Mouse (Mus musculus) NIH3T3 (cell line): ENCODE results near the gene Rwdd4a.

Experiments used
- DNase-seq: peaks from one replicate; pipeline ENCODE4 v3.0.0-alpha.2; 2012; ENCODE audit warnings: low read depth

Gene Rwdd4a

GRCm38 (mm10) chr8:47533344-47534125 lies at the start of gene Rwdd4a, which contains the start of gene Trappc11:
Gene Rwdd4a, plus strand, starts transcription at chr8:47533664.
Gene Trappc11, minus strand, starts transcription at chr8:47533470.
- peak; percentile 97 for DNase-seq

DNA sequence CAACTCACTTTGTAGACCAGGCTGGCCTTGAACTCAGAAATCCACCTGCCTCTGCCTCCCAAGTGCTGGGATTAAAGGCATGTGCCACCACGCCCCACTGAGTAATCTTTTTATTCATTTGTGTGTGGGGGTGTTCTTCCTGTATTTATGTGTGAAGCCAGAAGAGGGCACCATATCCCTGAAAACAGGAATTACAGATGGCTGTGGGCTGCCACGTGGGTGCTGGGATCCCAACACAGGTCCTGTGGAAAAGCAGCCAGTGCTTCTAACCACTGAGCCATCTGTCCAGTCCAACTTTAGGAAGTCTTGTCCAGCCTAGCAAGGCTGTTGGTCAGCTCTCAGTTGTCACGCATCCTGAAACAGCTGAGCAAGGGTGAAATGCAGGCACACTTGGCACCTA lies 46.2 kb upstream of the Rwdd4a start:
- no peak for DNase-seq

GRCm38 (mm10) chr8:47493106-47493505 lies 40.4 kb upstream of the Rwdd4a start:
- DNase-seq: no peak

DNA sequence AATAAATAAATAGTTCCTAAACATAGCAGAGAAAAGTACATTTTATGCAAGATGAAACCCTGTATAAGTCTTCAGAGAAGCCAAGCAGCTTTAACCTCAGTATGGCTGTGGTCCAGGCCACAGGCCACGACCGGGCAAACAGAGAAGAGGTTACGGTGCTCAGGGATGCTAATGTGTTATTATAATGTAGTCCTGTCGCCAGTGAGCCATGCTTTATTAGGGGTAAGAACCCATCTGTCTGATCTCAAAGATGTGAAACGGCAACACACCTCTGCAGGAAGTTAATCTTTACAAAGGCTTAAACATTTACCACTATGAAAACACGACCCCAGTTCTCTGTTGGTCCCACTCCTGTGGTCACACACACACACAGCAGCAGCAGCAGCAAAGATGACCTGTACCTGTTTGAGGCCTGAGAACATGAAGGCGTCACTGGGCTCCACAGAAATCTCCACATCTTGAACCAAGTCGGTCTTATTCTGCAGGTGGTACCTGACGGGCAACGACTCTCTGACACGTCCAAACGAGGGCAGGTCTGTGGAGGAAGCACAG lies 38.8 kb upstream of the Rwdd4a start:
- DNase-seq: no peak

DNA sequence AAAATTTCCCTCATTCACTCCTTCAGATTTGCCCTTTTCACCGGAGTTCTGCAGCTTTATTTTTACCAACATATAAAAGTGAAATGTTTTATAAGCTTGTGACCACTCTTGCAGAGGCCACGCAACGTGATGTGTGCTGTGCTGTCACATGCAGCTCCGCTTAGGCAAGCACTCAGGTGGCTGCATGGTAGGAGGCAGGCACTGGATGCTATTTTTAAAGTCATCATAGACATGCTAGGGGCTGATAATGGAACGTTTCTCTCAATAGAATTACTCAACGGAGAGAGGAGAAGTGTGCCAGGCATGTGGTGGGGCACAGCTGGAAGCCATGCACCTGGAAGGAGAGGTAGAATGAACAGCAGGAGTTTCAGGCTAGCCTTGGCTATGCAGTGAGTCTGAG lies 38.0 kb upstream of the Rwdd4a start:
- no peak for DNase-seq

DNA sequence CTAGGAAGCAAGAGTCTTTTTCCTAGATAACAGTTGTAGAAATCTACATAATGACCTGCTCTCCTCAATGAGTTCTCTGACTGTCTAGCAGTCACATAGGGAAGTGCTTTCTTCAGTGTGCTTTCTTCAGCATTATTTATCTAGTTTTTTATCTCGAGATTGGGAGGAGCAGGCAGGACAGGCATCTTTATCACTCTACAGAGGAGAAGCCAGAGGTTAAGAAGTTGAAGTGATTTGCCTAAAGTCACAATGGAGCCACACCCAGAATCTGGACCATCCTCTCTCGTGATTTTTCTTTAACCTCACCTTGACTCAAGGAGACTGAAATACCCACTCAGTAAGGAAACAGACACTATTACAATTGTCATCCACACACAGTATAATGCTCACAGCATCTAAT lies 31.5 kb upstream of the Rwdd4a start:
- DNase-seq: no peak

GRCm38 (mm10) chr8:47502546-47502945 lies 30.9 kb upstream of the Rwdd4a start:
- DNase-seq: no peak

DNA sequence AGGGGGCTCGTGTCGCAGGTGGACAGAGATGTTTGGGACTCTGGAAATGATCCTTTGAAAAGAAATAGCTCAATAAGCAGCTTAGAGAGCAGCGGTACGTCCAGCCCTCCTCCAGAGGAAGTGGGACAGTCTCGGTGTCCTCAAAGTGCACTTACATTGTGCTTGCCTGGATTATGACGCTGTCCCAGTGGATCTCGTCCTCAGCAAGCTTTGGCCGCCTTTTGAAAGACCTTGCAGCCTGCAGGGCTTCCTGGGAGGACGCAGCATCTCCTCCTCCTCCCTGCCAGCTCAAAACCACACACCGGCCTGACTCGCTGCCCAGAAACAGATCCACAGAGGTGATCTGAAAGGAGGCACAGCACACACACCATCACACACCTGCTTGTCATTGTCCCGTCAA lies 28.0 kb upstream of the Rwdd4a start:
- no peak for DNase-seq

- DNase-seq: peak; percentile 9
These were observed 22.5 kb upstream of the Rwdd4a start for GRCm38 (mm10) chr8:47510930-47511329.

DNA sequence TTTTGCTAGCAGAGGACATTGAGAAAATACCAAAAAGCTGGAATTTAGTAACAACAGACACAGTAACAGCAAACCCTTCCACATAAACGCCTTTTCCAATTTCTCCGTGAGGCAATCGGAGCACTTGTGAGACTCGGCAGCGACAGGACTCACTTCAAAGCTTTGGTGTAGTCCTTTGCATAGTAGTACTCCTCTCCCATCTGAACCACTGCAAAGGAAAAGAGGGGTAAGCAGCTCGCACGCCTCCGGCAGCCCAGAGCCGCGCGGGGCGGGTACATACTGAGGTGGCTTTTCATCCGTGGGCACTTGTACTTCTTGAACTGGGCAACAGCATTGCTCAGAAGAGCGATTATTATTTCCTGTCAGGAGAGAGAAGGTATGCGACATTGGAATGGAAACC lies 19.9 kb upstream of the Rwdd4a start:
- DNase-seq: no peak

GRCm38 (mm10) chr8:47528094-47528493 lies 5.4 kb upstream of the Rwdd4a start:
- no peak for DNase-seq

GRCm38 (mm10) chr8:47538323-47538722 lies 4.9 kb downstream of the Rwdd4a start:
- DNase-seq: no peak

DNA sequence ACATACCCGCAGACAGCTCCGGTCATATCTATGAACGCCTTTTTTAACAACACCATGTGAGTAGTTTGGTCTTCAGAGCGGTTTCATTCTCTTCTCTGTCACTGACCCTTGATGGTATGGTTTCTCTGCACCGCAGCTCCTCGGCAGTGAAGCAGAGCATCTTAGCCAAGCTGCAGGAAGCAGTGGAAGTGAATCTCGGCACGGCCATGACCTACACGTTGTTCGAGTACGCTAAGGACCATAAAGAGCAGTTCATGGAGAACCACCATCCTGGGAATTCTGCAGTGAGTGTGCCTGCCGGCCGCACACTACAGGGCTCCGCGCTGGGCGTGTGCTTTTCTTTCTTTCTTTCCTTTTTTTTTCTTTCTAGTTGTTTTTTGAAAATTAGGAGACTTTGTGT lies 9.3 kb downstream of the Rwdd4a start:
- no peak for DNase-seq

GRCm38 (mm10) chr8:47544094-47544493 lies 10.6 kb downstream of the Rwdd4a start:
- no peak for DNase-seq

GRCm38 (mm10) chr8:47547102-47547501 lies 13.6 kb downstream of the Rwdd4a start:
- no peak for DNase-seq

GRCm38 (mm10) chr8:47553613-47554012 lies 20.1 kb downstream of the Rwdd4a start:
- peak; percentile 15 for DNase-seq

DNA sequence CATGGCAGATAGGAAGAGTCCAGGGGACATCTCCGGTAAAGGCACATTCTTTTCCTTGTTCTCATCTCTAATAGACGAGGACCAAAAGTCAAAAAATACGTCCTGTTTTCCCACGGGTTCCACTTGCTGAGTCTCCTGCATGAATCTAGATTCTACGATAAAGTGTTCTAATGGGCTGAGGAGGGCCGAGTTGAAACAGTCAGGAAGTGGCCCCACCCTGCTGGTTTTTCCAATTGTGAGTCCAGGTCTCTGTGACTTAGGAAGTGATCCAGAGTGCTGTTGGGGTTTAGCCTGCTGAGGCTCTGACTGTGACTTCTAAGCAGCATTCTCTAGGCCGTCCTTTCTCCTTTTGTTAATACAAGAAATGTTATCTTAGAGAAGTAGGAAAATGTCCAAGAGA lies 23.0 kb downstream of the Rwdd4a start:
- DNase-seq: no peak

- DNase-seq: no peak
These were observed 24.8 kb downstream of the Rwdd4a start for GRCm38 (mm10) chr8:47558274-47558673.

- peak; percentile 50 for DNase-seq
These were observed 27.3 kb downstream of the Rwdd4a start for GRCm38 (mm10) chr8:47560801-47561200.

GRCm38 (mm10) chr8:47566551-47566950 lies 33.1 kb downstream of the Rwdd4a start:
- no peak for DNase-seq

- no peak for DNase-seq
These were observed 34.6 kb downstream of the Rwdd4a start for GRCm38 (mm10) chr8:47568098-47568497.

DNA sequence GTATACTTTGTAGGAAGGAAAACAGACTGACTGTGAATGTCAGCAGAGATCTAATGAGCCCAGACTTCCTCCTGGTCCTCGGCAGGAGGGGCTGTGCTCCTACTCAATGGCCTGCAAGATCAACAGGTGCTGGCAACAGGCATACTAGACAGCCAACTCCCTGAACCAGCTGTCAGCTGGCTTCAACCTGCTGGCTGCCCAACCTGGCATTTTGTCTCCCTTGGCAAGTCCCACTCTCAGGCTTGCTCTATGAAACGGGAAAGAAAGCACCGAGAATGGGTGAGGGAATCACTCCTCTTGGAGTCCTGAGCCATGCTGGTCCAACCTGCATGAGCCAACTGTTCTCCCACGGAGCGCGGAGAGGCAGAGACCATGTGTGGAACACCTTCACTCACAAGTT lies 36.7 kb downstream of the Rwdd4a start:
- no peak for DNase-seq

DNA sequence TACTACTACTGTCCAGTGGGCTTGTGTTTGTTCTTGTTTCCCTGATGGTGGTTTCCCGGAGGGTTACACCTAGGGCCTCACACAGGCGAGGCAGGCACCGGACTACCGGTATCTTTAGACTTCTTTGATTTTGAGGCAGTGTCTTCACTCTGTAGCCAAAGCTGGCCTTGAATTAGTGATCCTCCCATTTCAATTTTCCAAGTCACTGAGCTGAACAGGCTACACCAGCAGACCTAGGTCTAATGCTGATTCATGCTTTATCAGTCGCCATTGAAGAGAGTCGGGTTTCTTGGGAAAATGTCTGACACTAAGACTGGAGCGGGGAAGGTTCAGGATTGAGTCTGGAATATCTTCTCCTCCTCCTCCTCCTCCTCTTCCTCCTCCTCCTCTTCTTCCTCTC lies 40.0 kb downstream of the Rwdd4a start:
- no peak for DNase-seq

DNA sequence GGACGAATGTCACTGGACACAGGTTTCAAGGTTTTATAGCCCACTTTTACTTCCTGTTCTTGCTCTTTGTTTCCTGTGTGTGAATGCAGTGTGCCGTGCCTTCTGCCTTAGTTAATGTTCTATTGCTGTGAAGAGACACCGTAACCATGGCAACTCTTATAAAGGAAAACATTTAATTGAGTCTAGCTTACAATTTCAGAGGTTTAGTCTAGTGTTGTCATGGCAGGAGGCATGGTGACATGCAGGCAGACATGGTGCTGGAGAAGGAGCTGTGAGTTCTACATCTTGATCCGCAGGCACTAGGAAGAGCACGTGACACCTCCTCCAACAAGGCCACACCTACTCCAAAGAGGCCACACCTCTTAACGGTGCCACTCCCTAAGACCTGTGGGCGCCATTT lies 48.0 kb downstream of the Rwdd4a start:
- no peak for DNase-seq
